ENCODE assay signal across 18 mouse cellular contexts in the genomic region with DNA sequence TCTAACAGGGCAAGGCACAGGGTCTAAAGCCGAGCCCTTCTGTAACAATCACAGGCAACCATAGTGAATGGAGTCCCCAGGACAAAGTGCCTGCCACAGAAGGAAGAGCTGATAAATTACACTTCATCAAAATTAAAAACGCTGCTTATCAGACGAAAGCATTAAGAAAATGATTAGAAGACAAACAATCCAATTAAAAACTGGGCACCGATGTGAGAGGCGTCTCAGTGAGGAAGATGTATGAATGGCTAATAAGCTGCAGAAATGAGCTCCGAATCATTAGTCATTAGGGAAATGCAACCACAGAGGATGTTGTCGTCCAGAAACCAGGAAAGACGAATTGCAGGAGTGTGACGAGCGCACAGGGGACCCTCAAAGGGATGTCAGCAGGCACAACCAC.
"Had no signal": no experiment of that assay in that cellular context is flagged by ENCODE, and none has a peak within 500 bp of the region (broad histone marks: within the 10 kb centered on the region; RNA-seq: fewer than 3 reads in every experiment).

No protein-coding gene starts in this region.

- H3K4me3 ChIP-seq: kidney, embryonic 15.5 days; limb, embryonic 12.5 days; liver, embryonic 13.5 days; lung, embryonic 15.5 days; megakaryocyte, embryonic 14.5 days; myocyte; neural tube, embryonic 12.5 days had no signal

- H3K9ac ChIP-seq: kidney, embryonic 15.5 days; limb, embryonic 12.5 days; liver, embryonic 13.5 days; liver, postnatal 0 days; lung, embryonic 15.5 days; neural tube, embryonic 12.5 days had no signal

- H3K27ac ChIP-seq: kidney, embryonic 15.5 days; limb, embryonic 12.5 days; liver, embryonic 13.5 days; lung, embryonic 15.5 days; macrophage; neural tube, embryonic 12.5 days had no signal

- H3K4me1 ChIP-seq: liver, embryonic 13.5 days; lung, embryonic 15.5 days had no signal

- H3K27me3 ChIP-seq: kidney, embryonic 15.5 days; limb, embryonic 12.5 days; liver, embryonic 13.5 days; lung, embryonic 15.5 days; megakaryocyte, embryonic 14.5 days; neural tube, embryonic 12.5 days had no signal

- H3K4me2 ChIP-seq: kidney, embryonic 15.5 days; limb, embryonic 12.5 days; liver, embryonic 13.5 days; lung, embryonic 15.5 days; neural tube, embryonic 12.5 days had no signal

- DNase-seq: kidney, adult 2 months; kidney, postnatal 25 days; liver; liver, embryonic 13.5 days; liver, postnatal 0 days; lung, postnatal 14 days; right cerebral cortex, adult 18-20 months; right cerebral cortex, postnatal 25 days; thymus, adult 2 months; thymus, postnatal 25 days had no signal

- ATAC-seq: intestine, embryonic 16.5 days; liver, postnatal 0 days had no signal

- H3K9me3 ChIP-seq: kidney, embryonic 15.5 days; limb, embryonic 12.5 days; liver, embryonic 13.5 days; lung, embryonic 15.5 days; megakaryocyte, embryonic 14.5 days; neural tube, embryonic 12.5 days had no signal
